Mouse (Mus musculus): ENCODE measurements around the gene Ing4.

The Ing4 gene

DNA sequence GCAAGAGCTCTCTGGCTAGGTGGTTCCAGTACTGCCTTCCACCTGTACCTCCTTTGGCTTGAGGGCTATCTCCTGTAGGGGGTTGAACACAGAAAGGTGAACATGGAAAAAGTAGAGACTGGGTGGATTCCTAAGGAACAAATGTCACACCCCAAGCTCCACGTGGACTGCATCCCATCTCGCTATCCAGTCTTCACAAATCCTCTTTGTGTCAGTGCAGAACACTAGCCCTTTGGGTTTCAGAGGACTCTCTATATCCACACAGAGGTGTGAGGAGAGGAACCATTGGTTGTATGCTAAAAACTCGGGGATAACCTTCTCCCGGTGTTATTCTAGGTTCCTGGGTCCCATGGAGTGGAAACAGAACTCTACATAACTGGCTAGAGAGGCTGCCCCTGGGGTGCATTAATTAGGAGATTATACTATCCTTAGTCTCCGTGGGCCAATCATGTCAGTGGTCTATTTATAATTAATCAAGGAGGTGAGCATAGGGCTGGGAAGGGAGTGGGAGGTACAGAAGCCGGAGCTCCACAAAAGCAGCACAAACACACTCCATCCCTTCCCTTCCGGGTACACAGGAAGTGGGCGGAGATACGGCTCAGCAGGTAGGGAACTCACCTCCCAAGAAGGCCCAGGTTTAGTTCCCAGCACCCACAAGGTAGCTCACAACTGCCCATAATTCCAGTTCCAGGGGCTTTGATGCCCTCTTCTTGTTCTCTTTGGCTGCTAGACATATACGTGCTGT lies 51.0 kb downstream of the Ing4 start:
- DNase-seq (ENCODE audit: extremely low spot score, low spot score), result no peak

DNA sequence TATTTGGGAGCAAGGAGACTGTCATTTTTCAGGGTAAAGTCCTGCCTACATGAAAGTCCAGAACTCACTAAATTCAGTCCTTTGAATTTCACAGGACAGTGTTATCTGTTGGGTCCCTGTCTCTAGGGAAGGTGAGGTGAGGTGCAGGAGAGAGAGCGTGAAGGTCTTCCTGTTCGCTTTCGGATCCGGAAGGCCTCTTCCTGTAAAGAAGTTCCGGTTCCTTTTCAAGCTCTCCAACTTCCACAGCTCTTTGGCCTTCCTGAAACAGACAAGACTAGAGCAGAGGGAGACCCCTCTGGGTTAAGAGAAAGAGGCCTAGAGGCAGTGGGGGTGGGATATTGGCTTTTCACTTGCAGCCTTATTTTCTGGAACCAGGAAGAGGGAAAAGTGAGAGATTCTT lies 52.8 kb downstream of the Ing4 start:
- no peak for DNase-seq (ENCODE audit: extremely low spot score, low spot score)

DNA sequence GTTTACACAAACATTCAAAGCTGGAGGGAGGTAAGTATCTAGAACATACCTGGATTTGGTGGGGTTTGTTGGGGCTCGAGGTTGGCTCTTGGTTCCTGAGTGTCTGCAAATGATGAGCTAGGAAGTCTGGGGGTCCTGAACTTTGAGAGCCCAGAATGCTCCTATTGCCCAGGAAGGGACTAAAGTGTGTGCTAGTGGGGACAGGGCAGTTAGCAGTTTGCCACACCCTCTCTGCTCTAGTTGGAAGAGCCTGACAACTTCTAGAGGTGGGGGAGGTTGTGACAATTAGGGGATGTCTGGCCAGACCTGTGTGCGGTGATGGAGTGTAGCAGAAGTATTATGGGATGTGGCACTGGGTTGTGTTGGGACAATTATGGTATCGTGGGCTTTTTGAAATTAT lies 55.3 kb downstream of the Ing4 start:
- no peak for DNase-seq (ENCODE audit: extremely low spot score, low spot score)

DNA sequence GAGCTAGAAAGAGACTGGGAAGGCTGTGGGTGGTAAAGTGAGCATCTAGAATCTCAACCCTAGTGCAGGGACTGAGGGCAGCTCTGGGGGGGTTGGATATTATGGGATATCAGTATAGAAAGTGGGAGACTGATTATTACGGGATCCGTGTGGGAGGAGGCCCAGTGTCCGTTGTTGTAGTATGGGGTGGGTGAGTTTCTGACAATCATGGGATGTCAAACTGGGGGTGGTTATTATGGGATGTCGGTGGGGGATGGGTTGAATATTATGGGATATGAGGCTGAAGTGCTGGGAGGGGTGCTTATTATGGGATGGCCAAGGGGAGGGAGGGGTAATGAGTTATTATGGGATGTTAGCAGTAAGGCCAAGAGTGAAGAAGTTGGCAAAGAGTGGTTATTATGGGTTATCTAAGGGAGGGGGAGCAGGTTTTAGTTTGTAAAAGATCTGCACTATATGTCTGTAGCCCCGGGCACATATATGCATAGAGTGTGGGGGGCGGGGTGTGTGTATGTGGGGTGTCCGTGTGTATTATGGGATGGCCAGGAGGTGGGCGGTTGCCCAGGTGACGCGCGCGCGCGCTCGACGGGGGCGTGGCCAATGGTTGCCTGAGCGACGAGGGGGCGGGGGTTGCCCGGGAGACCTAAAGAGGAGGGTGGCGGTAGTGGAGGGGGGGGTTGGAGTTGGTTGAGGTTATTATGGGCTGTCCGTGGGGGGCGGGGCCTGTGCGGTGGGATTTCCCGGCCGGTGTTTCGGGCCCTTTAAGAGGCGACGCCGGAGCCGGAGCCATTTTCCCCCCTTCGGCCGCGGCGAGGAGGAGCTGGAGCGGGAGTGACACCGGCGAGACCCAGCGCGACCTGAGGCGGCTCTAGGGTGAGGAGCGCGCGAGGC lies 56.1 kb downstream of the Ing4 start, which contains the start of gene Chd4:
Gene Chd4, plus strand, starts transcription at position 591 of the 888 bp plus-strand sequence.
- DNase-seq (ENCODE audit: extremely low spot score, low spot score), result peak; percentile 93

DNA sequence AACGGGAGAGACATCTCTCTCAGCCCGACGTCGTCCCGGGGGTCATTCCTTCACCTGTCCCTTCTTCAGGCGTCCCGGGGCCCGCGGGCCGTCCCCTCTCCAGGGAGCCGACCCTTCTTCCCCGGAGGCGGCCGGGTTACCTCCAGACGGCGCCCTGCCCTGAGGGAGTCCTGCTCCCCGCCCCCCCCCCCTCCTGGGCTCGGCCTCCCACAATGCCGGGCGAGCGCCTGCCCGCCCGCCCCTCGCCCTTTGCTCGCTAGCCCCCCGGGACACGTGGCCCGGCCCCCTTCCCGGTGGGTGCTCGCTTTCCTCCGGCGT lies 56.7 kb downstream of the Ing4 start:
- no peak for DNase-seq (ENCODE audit: extremely low spot score, low spot score)

DNA sequence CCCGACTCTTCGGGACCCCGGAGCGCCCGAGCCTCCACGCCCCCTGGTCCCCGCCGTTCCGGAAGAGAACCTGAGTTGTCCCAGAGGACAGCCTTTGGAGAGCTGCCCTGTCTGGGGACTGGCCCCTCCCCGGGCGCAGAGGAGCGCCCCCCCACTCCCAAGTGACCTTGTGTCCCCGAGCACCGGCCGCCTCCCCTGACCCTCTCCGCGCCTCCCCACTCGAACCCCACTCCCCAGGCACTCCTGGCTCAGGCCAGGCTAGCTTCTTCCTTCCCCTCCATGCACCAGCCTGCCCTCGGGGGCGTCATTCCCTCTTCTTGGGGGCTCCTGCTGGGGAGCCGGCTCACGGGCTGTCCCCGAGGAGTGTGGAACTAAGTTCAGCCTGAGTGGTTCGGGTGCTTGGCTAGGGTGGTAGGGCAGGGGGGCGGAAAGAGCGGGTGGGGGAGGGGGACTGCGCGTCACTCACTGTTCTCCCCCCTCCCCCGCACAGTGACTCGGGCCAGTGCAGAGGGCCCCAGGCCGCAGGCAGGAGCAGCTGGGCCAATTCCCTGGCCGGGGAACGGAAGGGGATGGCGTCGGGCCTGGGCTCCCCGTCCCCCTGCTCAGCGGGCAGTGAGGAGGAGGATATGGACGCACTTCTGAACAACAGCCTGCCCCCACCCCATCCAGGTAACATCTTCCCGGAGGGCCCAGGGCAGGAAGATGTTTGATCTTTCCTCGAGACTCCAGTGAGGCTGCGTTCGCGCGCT lies 57.2 kb downstream of the Ing4 start:
- DNase-seq (ENCODE audit: extremely low spot score, low spot score), result peak; percentile 72

DNA sequence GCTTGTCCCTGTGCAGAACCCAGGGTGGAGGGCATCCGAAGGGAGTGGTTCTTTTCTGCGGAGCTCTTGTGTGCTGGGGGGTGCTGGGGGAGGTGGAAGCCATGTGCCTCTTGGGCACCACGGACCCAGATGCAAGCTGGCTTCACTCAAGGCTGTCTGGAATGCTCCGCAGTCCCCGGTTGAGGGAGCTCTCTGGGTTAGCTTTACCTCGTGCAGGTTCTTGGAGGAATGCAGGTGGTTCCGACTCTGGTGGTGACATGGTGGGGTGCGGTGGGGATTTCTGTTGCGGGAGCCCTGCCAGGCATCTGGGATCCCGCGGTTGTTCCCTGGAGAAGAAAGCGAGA lies 57.8 kb downstream of the Ing4 start:
- no peak for DNase-seq (ENCODE audit: extremely low spot score, low spot score)

DNA sequence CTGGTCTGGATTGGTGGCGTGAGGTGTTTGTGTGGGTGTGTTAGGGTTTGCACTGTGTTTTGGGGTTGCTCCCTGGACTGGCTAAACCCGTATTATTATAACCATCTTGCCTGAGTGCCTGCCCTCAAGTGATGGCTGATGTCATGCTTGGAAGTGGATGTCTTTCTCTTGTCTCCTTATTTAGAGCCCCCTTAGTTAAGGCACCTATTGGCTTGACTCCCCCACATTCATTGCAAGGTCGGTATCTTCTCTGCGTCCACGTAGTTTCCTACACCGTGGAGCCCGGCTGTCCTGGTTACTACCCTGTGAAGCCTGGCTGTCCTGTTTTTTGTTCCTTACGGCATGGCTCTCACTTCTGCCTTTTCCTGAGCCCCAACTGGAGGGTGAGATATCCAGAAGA lies 58.4 kb downstream of the Ing4 start:
- DNase-seq (ENCODE audit: extremely low spot score, low spot score), result no peak

DNA sequence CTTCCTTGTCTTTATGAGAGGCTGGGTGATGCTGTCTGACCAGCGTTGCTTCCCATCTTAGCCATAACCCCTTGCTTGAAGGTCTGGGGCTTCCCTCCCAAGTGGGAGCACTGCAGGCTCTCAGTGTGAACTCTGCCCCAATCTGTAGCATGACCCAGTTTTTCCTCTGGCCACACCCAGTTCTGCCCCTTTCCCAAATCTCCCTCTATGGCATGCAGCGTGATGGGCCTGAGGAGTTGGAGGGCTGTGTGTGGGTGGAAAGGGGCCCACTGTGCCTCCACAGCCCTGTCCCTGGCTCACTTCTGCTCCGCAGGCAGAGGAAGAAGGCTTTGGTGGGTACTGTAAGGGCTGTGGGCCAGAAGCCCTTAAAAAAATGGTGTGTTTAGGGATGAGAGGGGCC lies 59.0 kb downstream of the Ing4 start:
- DNase-seq (ENCODE audit: extremely low spot score, low spot score), result no peak
